Mouse (Mus musculus) thymus, postnatal 0 days (tissue): ENCODE results near the gene Esr2. TPM values are rescaled to one million over a fixed set of nuclear protein-coding genes. Genes with fewer than 3 reads are reported as not detected.
"Not testable (repeated sequence)": the region's sequence is repeated elsewhere in the genome, so short reads cannot be mapped to it uniquely, and the experiment has no call there.

Experiments
- DNase-seq: peaks from one replicate; pipeline ENCODE4 v3.0.0-alpha.2; 2015; ENCODE audit warnings: low spot score
- polyA plus RNA-seq: library from polyadenylated mRNA; unstranded; fragments of >200 nt; fragmentation: Nextera tagmentation; extraction: Ambion mirVana; gene quantifications from 2 replicates; pipeline ENCODE4 v1.2.1, GENCODE M21; 2015

Gene Esr2
- polyA plus RNA-seq, 1 experiment from 2014 or later, result 0.05 TPM

- no peak for DNase-seq
Observed at GRCm38 (mm10) chr12:76165641-76166040, 11.4 kb downstream of the Esr2 start.

- not testable (repeated sequence) for DNase-seq
Observed at GRCm38 (mm10) chr12:76152389-76152788, 24.7 kb downstream of the Esr2 start.

- no peak for DNase-seq
Observed at GRCm38 (mm10) chr12:76136701-76137100, 40.4 kb downstream of the Esr2 start.

GRCm38 (mm10) chr12:76133081-76133480, 44.0 kb downstream of the Esr2 start:
- DNase-seq, result not testable (repeated sequence)

- DNase-seq, result no peak
Observed at GRCm38 (mm10) chr12:76132591-76132990, 44.5 kb downstream of the Esr2 start.

- no peak for DNase-seq
Observed at GRCm38 (mm10) chr12:76130891-76131290, 46.2 kb downstream of the Esr2 start.

- peak; percentile 50 for DNase-seq
Observed at GRCm38 (mm10) chr12:76130281-76130680, 46.8 kb downstream of the Esr2 start.

- DNase-seq, result no peak
Observed at GRCm38 (mm10) chr12:76128831-76129230, 48.2 kb downstream of the Esr2 start.

GRCm38 (mm10) chr12:76128306-76128705, 48.8 kb downstream of the Esr2 start:
- no peak for DNase-seq

- DNase-seq, result no peak
Observed at GRCm38 (mm10) chr12:76123223-76123622, 53.8 kb downstream of the Esr2 start.

- no peak for DNase-seq
Observed at GRCm38 (mm10) chr12:76117632-76118153, 59.4 kb downstream of the Esr2 start.

- DNase-seq, result no peak
Observed at GRCm38 (mm10) chr12:76116577-76116976, 60.5 kb downstream of the Esr2 start.

GRCm38 (mm10) chr12:76111046-76111445, 66.0 kb downstream of the Esr2 start:
- no peak for DNase-seq

GRCm38 (mm10) chr12:76109646-76110405, 67.2 kb downstream of the Esr2 start:
- DNase-seq, result no peak

GRCm38 (mm10) chr12:76104596-76105351, 72.3 kb downstream of the Esr2 start:
- DNase-seq, result no peak

- DNase-seq, result no peak
Observed at GRCm38 (mm10) chr12:76102621-76103020, 74.4 kb downstream of the Esr2 start.

GRCm38 (mm10) chr12:76095117-76096035, 81.7 kb downstream of the Esr2 start:
- peak; percentile 75 for DNase-seq

GRCm38 (mm10) chr12:76093613-76094588, 83.2 kb downstream of the Esr2 start:
- no peak for DNase-seq

GRCm38 (mm10) chr12:76092789-76093466, 84.1 kb downstream of the Esr2 start:
- no peak for DNase-seq
